Mouse (Mus musculus) gastrocnemius, postnatal 36 days (tissue): Measurements from ENCODE around the gene Gm8947. TPM values are rescaled to one million over a fixed set of nuclear protein-coding genes. Genes with fewer than 3 reads are reported as not detected.

Experiments
- DNase-seq, 2 experiments: peaks; one replicate each; pipeline ENCODE4 v3.0.0; 2022
- intact Hi-C: fragments of 180-260 bp; cut with DNase I; formaldehyde crosslinking; loops from one replicate; pipeline ENCODE4 v1.15.1; 2025
- total RNA-seq, 2 experiments: library from RNA; stranded (reverse); gene quantifications; 2 replicates each; pipeline ENCODE4 v1.2.3; 2021

The Gm8947 gene
- total RNA-seq, 2 experiments from 2014 or later: 0.15 TPM; not detected in 1

- no peak for DNase-seq
- intact Hi-C loops: no loop called here
Measured at GRCm38 (mm10) chr1:151220098-151220497, 27.9 kb downstream of the Gm8947 start.

GRCm38 (mm10) chr1:151222561-151223267 lies 30.5 kb downstream of the Gm8947 start:
- intact Hi-C loops: no loop called here
- no peak for DNase-seq

DNA sequence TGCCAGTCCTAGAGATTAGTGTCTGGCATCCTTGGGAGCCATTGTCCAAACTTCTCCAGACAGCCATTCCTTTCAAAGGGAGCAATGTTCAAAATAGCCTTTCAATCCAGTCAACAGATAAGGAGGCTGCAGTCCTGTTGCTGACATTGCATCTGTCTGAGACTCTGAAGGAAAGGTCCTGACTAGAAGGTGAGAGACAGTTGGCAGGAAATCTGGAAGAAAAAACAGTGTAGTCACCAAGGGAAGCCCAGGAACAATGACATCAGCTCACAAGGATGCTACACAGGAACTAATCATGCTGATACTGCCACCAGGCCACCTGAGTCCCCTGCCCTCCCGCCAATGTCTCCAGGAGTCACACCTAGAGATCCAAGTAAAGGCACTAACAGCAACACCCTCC lies 31.2 kb downstream of the Gm8947 start:
- intact Hi-C loops: no loop called here
- no peak for DNase-seq

DNA sequence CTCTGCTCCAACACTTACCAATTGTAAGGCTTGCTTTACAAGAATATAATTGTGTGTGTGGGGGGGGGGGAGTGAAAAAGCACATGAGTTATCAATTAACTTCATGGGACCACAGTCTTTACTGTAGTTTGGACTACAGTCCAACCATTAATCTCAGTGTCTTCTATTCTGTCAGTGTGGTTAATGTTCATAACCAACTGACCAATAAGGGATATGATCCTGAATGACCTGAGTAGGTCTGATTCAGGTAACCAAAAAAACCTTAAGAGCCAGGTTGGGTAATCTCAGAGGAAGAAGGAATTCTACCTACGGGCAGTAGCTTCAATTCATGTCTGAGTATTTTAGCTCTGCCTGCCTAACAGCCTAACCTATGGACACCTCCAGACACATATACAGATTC lies 32.4 kb downstream of the Gm8947 start:
- intact Hi-C loops: no loop called here
- DNase-seq: no peak

- intact Hi-C loops: no loop called here
- DNase-seq: no peak
Measured at GRCm38 (mm10) chr1:151227506-151227905, 35.3 kb downstream of the Gm8947 start.

DNA sequence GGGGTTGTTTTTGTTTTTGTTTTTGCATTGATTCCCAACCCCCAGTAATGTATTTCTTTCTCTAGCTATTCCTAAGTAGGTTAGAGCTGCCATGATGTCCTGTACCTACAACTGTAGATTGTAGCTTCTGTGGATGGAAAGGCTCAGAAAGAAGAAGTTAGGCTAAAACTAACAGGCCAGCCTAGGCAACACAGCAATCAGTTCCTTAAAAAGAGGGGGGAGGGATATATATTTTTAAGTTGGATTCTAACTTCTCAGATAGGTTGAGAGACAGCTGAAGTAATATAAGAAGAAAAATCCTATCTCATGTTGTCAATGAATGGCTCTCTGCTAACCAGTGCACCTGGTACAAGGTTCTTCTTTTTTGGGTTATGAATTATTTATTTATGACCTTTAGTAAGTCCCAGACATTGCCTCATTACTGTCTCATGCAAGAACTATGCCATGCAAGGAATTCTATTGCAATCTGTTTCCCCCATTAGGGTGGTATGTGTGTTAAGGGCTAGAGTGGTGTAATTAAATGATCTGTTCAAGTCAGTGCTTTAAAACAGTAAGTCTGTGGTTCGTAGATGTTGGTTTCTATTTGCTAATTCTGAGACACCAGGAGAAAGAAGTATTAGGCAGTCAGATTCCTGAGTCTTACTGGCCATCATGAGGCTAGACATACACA lies 36.3 kb downstream of the Gm8947 start:
- DNase-seq: no peak
- intact Hi-C loops: no loop called here

- intact Hi-C loops: no loop called here
- no peak for DNase-seq
Measured at GRCm38 (mm10) chr1:151232346-151232745, 40.2 kb downstream of the Gm8947 start.

GRCm38 (mm10) chr1:151233756-151234155 lies 41.6 kb downstream of the Gm8947 start:
- no peak for DNase-seq
- intact Hi-C loops: no loop called here

DNA sequence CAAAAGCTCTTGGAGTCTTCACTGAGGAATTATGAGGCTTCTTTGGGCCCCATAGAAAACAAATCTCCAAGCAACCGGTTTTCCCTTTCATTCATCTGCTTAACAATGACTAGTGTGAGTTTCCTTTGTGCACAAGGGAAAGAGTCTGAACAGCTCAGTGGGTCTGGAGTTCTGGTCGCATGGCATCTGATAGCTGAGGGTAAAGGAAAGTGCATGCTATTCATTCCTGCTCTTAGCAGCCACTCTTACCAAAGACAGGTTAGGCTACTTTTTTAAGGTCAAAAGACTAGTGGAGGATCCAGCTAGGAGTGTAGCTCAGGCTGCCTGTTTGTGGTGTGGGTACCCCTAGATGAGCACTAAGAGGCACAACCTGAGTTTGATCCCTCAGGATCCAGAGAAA lies 43.4 kb downstream of the Gm8947 start:
- no peak for DNase-seq
- intact Hi-C loops: no loop called here

GRCm38 (mm10) chr1:151236141-151236930 lies 44.2 kb downstream of the Gm8947 start:
- intact Hi-C loops: no loop called here
- peak; percentile 46 to 50 for DNase-seq

- intact Hi-C loops: no loop called here
- no peak for DNase-seq
Measured at GRCm38 (mm10) chr1:151237780-151238179, 45.6 kb downstream of the Gm8947 start.

GRCm38 (mm10) chr1:151243332-151243731 lies 51.2 kb downstream of the Gm8947 start:
- intact Hi-C loops: no loop called here
- no peak for DNase-seq

Other genes starting within 250 kb of the Gm8947 start
- gene Hmcn1, start 198.9 kb upstream of the Gm8947 start, total RNA-seq: 1 to 10 TPM; 4.9 to 5.4 TPM
- not detected for gene Gm47985, start 9.8 kb upstream of the Gm8947 start, total RNA-seq
- under 1 TPM in 1 of 2 experiments, not detected in 1; 0.69 TPM for gene Gm47995, start 6.1 kb downstream of the Gm8947 start, total RNA-seq
- gene 3110040M04Rik, start 11.7 kb downstream of the Gm8947 start, total RNA-seq: not detected
- gene Gm47996, start 17.8 kb downstream of the Gm8947 start, total RNA-seq: under 1 TPM in 1 of 2 experiments, not detected in 1; 0.31 TPM
- 100 to 1,000 TPM in 1 of 2 experiments, 10 to 100 TPM in 1; 97.4 to 111 TPM for gene Ivns1abp, start 152.1 kb downstream of the Gm8947 start, total RNA-seq
- 1 to 10 TPM; 8.8 to 9.8 TPM for gene Swt1, start 236.1 kb downstream of the Gm8947 start, total RNA-seq
- gene Trmt1l, start 236.2 kb downstream of the Gm8947 start, total RNA-seq: 10 to 100 TPM; 12.4 to 12.8 TPM